Mouse (Mus musculus): ENCODE results near the gene Atg10. TPM values are rescaled to one million over a fixed set of nuclear protein-coding genes. Genes with fewer than 3 reads are reported as not detected.

Gene Atg10
- polyA plus RNA-seq, 1 experiment from 2014 or later: 4.8 TPM

DNA sequence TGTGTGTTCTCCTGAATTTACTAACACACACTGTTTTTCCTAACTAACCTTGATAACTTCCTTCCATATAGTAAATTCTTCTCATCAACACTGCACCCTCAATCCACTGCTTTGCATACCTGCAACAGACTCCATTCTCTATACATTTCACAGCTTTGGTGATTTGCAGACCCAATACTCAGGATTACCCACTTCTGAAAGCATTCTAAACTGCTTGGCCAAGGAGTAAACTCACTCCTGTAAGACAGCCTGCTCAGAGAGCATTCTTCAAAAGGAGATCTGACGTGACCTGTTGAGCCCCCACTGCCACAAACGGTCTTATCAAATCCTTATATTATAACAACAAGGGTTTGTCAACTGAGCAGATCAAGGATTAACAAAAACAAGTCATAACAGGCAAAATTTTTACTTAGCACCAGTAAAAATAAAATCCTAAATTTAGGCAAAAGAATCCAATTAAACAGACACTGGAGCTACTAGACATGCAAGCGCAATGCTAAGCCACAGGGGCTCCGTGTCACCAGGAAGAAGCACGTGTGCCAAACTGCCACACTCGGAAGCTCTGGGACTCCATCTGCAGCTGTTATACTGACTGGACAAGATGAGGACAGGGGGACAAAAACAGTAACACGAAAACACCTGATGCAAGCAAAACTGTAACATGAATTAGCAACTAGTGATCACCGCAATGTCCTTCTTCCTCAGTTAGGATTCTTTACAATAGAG is 44.4 kb downstream of the Atg10 start:
- H3K9ac ChIP-seq (replicated peaks): no peak overlapping the region
- ATAC-seq: no peak
- H3K9me3 ChIP-seq (ENCODE audit: low read length): no peaks in the 10 kb centered on the region
- H3K27ac ChIP-seq (ENCODE audit: low read depth): no peak overlapping the region
- H3K4me2 ChIP-seq (ENCODE audit: low read depth, low read length): no peak overlapping the region
- 71% methylated on average over 8 of the region's 8 CpGs for WGBS (ENCODE audit: insufficient replicate concordance)
- no peak overlapping the region for H3K4me3 ChIP-seq (ENCODE audit: low read depth, low read length)
- no peaks in the 10 kb centered on the region for H3K36me3 ChIP-seq (replicated peaks; ENCODE audit: insufficient read depth, low read length)
- DNase-seq: no peak
- no peaks in the 10 kb centered on the region for H3K27me3 ChIP-seq (ENCODE audit: insufficient read depth, low read length)
- no peak for TF ChIP-seq EP300 (IDR thresholded peaks at IDR 0.05; ENCODE audit: low read depth)
- TF ChIP-seq CTCF (IDR thresholded peaks at IDR 0.05; ENCODE audit: low read depth): no peak
- no peaks in the 10 kb centered on the region for H3K4me1 ChIP-seq (ENCODE audit: insufficient read depth)

DNA sequence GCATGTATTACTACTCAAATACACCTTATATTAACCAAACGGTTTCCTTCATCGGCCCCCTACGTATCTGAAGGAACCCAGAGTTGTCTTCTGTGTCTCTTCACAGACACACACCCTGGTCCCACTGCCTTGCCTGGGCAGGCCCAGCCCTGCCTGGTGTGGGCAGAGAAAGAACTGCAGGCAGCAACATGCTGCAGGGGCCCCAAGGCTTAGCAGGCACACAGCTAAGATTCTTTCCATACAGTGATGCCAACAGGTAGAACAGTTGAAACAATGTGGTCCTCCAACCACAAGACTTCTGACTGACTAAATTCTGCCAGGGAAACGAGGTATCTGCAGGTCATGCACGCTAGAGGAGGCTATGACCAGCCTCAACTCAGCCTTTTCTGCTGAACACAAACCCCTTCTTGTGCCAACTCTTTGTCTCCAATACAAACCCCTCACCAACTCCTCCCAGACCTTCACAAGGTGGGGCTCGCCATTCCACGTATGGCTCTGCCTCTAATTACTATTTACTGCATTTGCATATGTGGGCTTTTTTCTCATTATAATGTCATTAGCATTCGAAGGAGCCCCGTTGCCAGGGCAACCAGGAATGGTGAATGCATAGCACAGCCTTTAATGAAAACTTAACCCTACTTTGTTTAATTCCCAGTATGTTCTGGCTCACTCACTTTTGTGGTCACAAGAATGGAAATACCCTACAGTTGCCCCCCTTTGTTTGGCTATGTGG is 45.2 kb downstream of the Atg10 start:
- no peaks in the 10 kb centered on the region for H3K4me1 ChIP-seq (ENCODE audit: insufficient read depth)
- no peak for ATAC-seq
- DNase-seq: no peak
- H3K27me3 ChIP-seq (ENCODE audit: insufficient read depth, low read length): no peaks in the 10 kb centered on the region
- no peaks in the 10 kb centered on the region for H3K9me3 ChIP-seq (ENCODE audit: low read length)
- no peak overlapping the region for H3K27ac ChIP-seq (ENCODE audit: low read depth)
- H3K36me3 ChIP-seq (replicated peaks; ENCODE audit: insufficient read depth, low read length): no peaks in the 10 kb centered on the region
- H3K9ac ChIP-seq (replicated peaks): no peak overlapping the region
- no peak for TF ChIP-seq CTCF (IDR thresholded peaks at IDR 0.05; ENCODE audit: low read depth)
- TF ChIP-seq EP300 (IDR thresholded peaks at IDR 0.05; ENCODE audit: low read depth): no peak
- H3K4me3 ChIP-seq (ENCODE audit: low read depth, low read length): no peak overlapping the region
- WGBS (ENCODE audit: insufficient replicate concordance): 68% methylated on average over 9 of the region's 9 CpGs
- H3K4me2 ChIP-seq (ENCODE audit: low read depth, low read length): no peak overlapping the region

DNA sequence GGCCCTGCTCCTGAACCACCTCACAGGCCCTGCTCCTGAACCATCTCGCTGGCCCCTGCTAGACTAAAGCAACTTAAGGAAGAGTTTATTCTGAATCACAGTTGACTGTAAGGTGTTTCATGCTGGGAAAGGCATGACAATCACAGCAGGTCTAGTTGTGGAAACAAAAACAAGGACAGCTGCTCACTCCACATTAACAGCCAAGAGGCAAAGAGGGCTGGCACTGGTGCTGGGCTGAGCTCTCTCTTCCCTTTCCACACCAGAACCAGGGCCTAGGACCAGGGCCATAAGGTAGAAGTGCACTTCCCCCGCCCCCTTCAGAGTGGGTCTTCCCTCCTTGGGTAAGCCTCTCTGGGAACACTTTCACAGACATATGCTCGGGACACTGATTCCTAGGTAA is 48.4 kb downstream of the Atg10 start:
- H3K9ac ChIP-seq (replicated peaks): no peak overlapping the region
- H3K4me1 ChIP-seq (ENCODE audit: insufficient read depth): no peaks in the 10 kb centered on the region
- H3K36me3 ChIP-seq (replicated peaks; ENCODE audit: insufficient read depth, low read length): no peaks in the 10 kb centered on the region
- ATAC-seq: no peak
- no peak for TF ChIP-seq EP300 (IDR thresholded peaks at IDR 0.05; ENCODE audit: low read depth)
- TF ChIP-seq CTCF (IDR thresholded peaks at IDR 0.05; ENCODE audit: low read depth): no peak
- DNase-seq: no peak
- no peaks in the 10 kb centered on the region for H3K27me3 ChIP-seq (ENCODE audit: insufficient read depth, low read length)
- H3K4me3 ChIP-seq (ENCODE audit: low read depth, low read length): no peak overlapping the region
- 78% methylated on average over 3 of the region's 3 CpGs for WGBS (ENCODE audit: insufficient replicate concordance)
- H3K4me2 ChIP-seq (ENCODE audit: low read depth, low read length): no peak overlapping the region
- no peak overlapping the region for H3K27ac ChIP-seq (ENCODE audit: low read depth)
- no peaks in the 10 kb centered on the region for H3K9me3 ChIP-seq (ENCODE audit: low read length)

DNA sequence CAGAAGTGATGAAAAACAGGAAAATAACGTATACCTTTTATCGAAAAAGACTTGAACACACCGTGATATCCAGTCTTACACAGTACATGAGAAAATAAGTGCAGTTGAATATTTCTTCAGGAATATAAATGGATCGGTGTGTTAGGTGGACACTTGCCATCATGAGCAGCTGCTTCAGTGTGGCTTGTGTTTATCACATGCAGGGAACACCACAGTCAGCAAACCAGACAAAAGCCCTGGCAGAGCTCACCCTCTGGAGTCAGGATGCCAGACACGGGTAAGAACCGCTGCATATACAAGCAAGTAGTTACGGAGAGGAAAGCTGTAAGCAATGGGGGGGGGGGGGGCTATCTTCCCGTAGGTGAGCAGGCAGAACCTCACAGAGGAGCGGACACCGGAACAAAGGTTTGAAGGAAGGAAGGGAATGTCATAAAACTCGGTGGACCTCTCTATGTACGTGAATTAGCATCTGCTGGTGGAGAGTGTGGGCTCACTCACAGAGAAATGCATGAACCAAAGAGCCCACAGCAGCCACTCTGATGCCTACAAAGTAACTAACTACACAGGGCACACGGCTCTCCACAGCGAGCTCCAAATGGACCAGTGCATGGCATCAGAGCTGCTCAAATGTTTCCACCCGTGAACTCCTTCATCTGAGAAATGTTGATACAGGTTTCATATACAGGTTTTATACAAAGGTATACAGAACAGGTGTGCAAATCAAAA is 51.8 kb downstream of the Atg10 start:
- Histone ChIP-seq H3K36me3 (replicated peaks; ENCODE audit: insufficient read depth, low read length) (no peaks in the 10 kb centered on the region), H3K9me3 (ENCODE audit: low read length) (no peaks in the 10 kb centered on the region), H3K9ac (replicated peaks) (no peak overlapping the region), H3K27ac (ENCODE audit: low read depth) (no peak overlapping the region), H3K4me3 (ENCODE audit: low read depth, low read length) (no peak overlapping the region), H3K27me3 (ENCODE audit: insufficient read depth, low read length) (no peaks in the 10 kb centered on the region), H3K4me2 (ENCODE audit: low read depth, low read length) (no peak overlapping the region), H3K4me1 (ENCODE audit: insufficient read depth) (0 out of 2 replicates have a peak, but pooled peaks cover 3% of the 10 kb centered on the region)
- ATAC-seq (no peak), DNase-seq (no peak)
- 81% methylated on average over 15 of the region's 15 CpGs for WGBS (ENCODE audit: insufficient replicate concordance)
- TF ChIP-seq CTCF (IDR thresholded peaks at IDR 0.05; ENCODE audit: low read depth) (no peak), EP300 (IDR thresholded peaks at IDR 0.05; ENCODE audit: low read depth) (no peak)

DNA sequence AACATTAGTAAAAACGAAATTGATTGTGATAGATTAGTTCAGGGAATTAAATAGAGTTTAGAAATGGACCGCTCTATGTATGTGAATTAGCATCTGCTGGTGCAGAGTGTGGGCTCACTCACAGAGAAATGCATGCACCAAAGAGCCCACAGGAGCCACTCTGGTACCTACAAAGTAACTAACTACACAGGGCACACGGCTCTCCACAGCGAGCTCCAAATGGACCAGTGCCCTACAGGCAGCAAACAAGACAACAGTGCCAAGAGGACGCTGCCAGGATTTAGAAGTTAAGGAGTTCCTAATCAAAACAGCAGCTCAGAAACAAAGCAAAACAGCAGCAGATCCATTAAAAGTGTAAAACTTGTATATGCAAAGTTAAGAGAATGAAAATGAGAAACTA is 52.6 kb downstream of the Atg10 start:
- H3K36me3 ChIP-seq (replicated peaks; ENCODE audit: insufficient read depth, low read length): no peaks in the 10 kb centered on the region
- ATAC-seq (no peak), DNase-seq (no peak)
- 77% methylated on average over 5 of the region's 5 CpGs for WGBS (ENCODE audit: insufficient replicate concordance)
- H3K9ac ChIP-seq (replicated peaks): no peak overlapping the region
- no peak overlapping the region for H3K4me3 ChIP-seq (ENCODE audit: low read depth, low read length)
- no peak for TF ChIP-seq EP300 (IDR thresholded peaks at IDR 0.05; ENCODE audit: low read depth)
- H3K4me1 ChIP-seq (ENCODE audit: insufficient read depth): 0 out of 2 replicates have a peak, but pooled peaks cover 3% of the 10 kb centered on the region
- H3K4me2 ChIP-seq (ENCODE audit: low read depth, low read length): no peak overlapping the region
- H3K27me3 ChIP-seq (ENCODE audit: insufficient read depth, low read length): no peaks in the 10 kb centered on the region
- H3K9me3 ChIP-seq (ENCODE audit: low read length): no peaks in the 10 kb centered on the region
- H3K27ac ChIP-seq (ENCODE audit: low read depth): no peak overlapping the region
